Mouse (Mus musculus) embryonic facial prominence, embryonic 10.5 days (tissue): ENCODE measurements around the gene Dram1. TPM values are rescaled to one million over a fixed set of nuclear protein-coding genes. Genes with fewer than 3 reads are reported as not detected.
"Not testable (repeated sequence)": the region's sequence is repeated elsewhere in the genome, so short reads cannot be mapped to it uniquely, and the experiment has no call there.

Experiments used
- DNase-seq: peaks from one replicate; pipeline ENCODE4 v3.0.0-alpha.2; 2017; ENCODE audit warnings: low spot score
- H3K27ac ChIP-seq: fragments of 300-500 bp; sonication (generic); replicated peaks from 2 replicates; pipeline ENCODE4 v1.5.1; 2016; ENCODE audit warnings: mild to moderate bottlenecking
- H3K27me3 ChIP-seq: fragments of 300-500 bp; sonication (generic); replicated peaks from 2 replicates; pipeline ENCODE4 v1.6.1; 2016; ENCODE audit warnings: low read depth, mild to moderate bottlenecking; ENCODE audit not compliant: poor library complexity, severe bottlenecking
- H3K36me3 ChIP-seq: fragments of 300-500 bp; sonication (generic); replicated peaks from 2 replicates; pipeline ENCODE4 v1.6.1; 2016; ENCODE audit warnings: mild to moderate bottlenecking, moderate library complexity
- H3K4me1 ChIP-seq: fragments of 300-500 bp; sonication (generic); 2 replicates; pipeline ENCODE4 v1.6.1; 2016
- H3K4me3 ChIP-seq: fragments of 300-500 bp; sonication (generic); 2 replicates; pipeline ENCODE4 v1.5.1; 2016; ENCODE audit warnings: mild to moderate bottlenecking, moderate library complexity
- H3K9me3 ChIP-seq: fragments of 300-500 bp; sonication (generic); 2 replicates; pipeline ENCODE4 v1.6.1; 2016; ENCODE audit warnings: mild to moderate bottlenecking
- WGBS: fragments of 180-500 bp; shearing (Covaris S2); methylation state at CpG from one replicate; pipeline ENCODE4 v1.1.7; 2016; 5-methylcytosine and 5-hydroxymethylcytosine counted together
- polyA plus RNA-seq: library from polyadenylated mRNA; unstranded; fragments of >200 nt; fragmentation: Nextera tagmentation; extraction: Ambion mirVana; gene quantifications from 2 replicates; pipeline ENCODE4 v1.2.1, GENCODE M21; 2016

Dram1 gene
- polyA plus RNA-seq, 1 experiment from 2014 or later, result 0.29 TPM

- Histone ChIP-seq H3K4me3 (no peak overlapping the region), H3K4me1 (peaks cover 29% of the 10 kb centered on the region), H3K9me3 (no peaks in the 10 kb centered on the region), H3K27ac (no peak overlapping the region), H3K27me3 (no peaks in the 10 kb centered on the region), H3K36me3 (no peaks in the 10 kb centered on the region)
- no peak for DNase-seq
- WGBS, result 74% methylated on average over 6 of the region's 6 CpGs
Measured at GRCm38 (mm10) chr10:88382009-88382408, 3.1 kb upstream of the Dram1 start.

GRCm38 (mm10) chr10:88381286-88381685 is 2.4 kb upstream of the Dram1 start:
- WGBS, result 83% methylated on average over 4 of the region's 4 CpGs
- Histone ChIP-seq H3K27ac (no peak overlapping the region), H3K36me3 (no peaks in the 10 kb centered on the region), H3K9me3 (no peaks in the 10 kb centered on the region), H3K4me3 (no peak overlapping the region), H3K4me1 (peaks cover 28% of the 10 kb centered on the region), H3K27me3 (no peaks in the 10 kb centered on the region)
- no peak for DNase-seq

GRCm38 (mm10) chr10:88380430-88381060 is 1.7 kb upstream of the Dram1 start:
- 50% methylated on average over 14 of the region's 14 CpGs for WGBS
- peak overlapping the region; percentile 84 for H3K4me3 ChIP-seq
- H3K9me3 ChIP-seq, result no peaks in the 10 kb centered on the region
- no peaks in the 10 kb centered on the region for H3K36me3 ChIP-seq
- H3K27me3 ChIP-seq, result no peaks in the 10 kb centered on the region; the same call in 1 of the 2 replicates
- H3K4me1 ChIP-seq, result peaks cover 24% of the 10 kb centered on the region
- H3K27ac ChIP-seq, result no peak overlapping the region
- DNase-seq, result no peak

GRCm38 (mm10) chr10:88380002-88380401 is 1.1 kb upstream of the Dram1 start:
- Histone ChIP-seq H3K4me3 (peak overlapping the region; percentile 84), H3K36me3 (no peaks in the 10 kb centered on the region), H3K27me3 (no peaks in the 10 kb centered on the region; the same call in 1 of the 2 replicates), H3K9me3 (no peaks in the 10 kb centered on the region), H3K27ac (no peak overlapping the region), H3K4me1 (peaks cover 24% of the 10 kb centered on the region)
- 2% methylated on average over 11 of the region's 11 CpGs for whole genome bisulfite sequencing
- peak; percentile 35 for DNase-seq

- H3K4me1 ChIP-seq, result peaks cover 21% of the 10 kb centered on the region
- H3K27me3 ChIP-seq, result no peaks in the 10 kb centered on the region; the same call in 1 of the 2 replicates
- WGBS, result 78% methylated on average over 4 of the region's 4 CpGs
- no peaks in the 10 kb centered on the region for H3K36me3 ChIP-seq
- H3K9me3 ChIP-seq, result no peaks in the 10 kb centered on the region
- no peak overlapping the region for H3K4me3 ChIP-seq
- no peak overlapping the region for H3K27ac ChIP-seq
- no peak for DNase-seq
Measured at GRCm38 (mm10) chr10:88377666-88378065, 1.2 kb downstream of the Dram1 start.

GRCm38 (mm10) chr10:88376770-88377169 is 2.1 kb downstream of the Dram1 start:
- DNase-seq, result peak; percentile 87
- peaks cover 18% of the 10 kb centered on the region for H3K4me1 ChIP-seq
- WGBS, result 12% methylated on average over 11 of the region's 11 CpGs
- no peaks in the 10 kb centered on the region for H3K9me3 ChIP-seq
- H3K27ac ChIP-seq, result no peak overlapping the region
- H3K4me3 ChIP-seq, result no peak overlapping the region
- H3K27me3 ChIP-seq, result no peaks in the 10 kb centered on the region; the same call in 1 of the 2 replicates
- no peaks in the 10 kb centered on the region for H3K36me3 ChIP-seq

- Histone ChIP-seq H3K27me3 (no peaks in the 10 kb centered on the region; the same call in 1 of the 2 replicates), H3K9me3 (no peaks in the 10 kb centered on the region), H3K36me3 (no peaks in the 10 kb centered on the region), H3K27ac (no peak overlapping the region), H3K4me1 (peaks cover under 1% of the 10 kb centered on the region), H3K4me3 (no peak overlapping the region)
- 30% methylated on average over 10 of the region's 10 CpGs for WGBS
- no peak for DNase-seq
Measured at GRCm38 (mm10) chr10:88374984-88375383, 3.9 kb downstream of the Dram1 start.

- not testable (repeated sequence) for H3K27ac ChIP-seq, H3K4me3 ChIP-seq, DNase-seq, H3K9me3 ChIP-seq, H3K27me3 ChIP-seq, H3K4me1 ChIP-seq, H3K36me3 ChIP-seq
- WGBS, result 78% methylated on average over 2 of the region's 2 CpGs
Measured at GRCm38 (mm10) chr10:88372945-88373344, 5.9 kb downstream of the Dram1 start.

GRCm38 (mm10) chr10:88372436-88372835 is 6.4 kb downstream of the Dram1 start:
- WGBS, result 91% methylated on average over 4 of the region's 4 CpGs

GRCm38 (mm10) chr10:88371793-88372192 is 7.1 kb downstream of the Dram1 start:
- 4% methylated on average over 2 of the region's 2 CpGs for WGBS
- no peaks in the 10 kb centered on the region for H3K9me3 ChIP-seq
- DNase-seq, result no peak
- H3K4me3 ChIP-seq, result no peak overlapping the region
- H3K36me3 ChIP-seq, result no peaks in the 10 kb centered on the region
- H3K27ac ChIP-seq, result no peak overlapping the region
- H3K27me3 ChIP-seq, result no peaks in the 10 kb centered on the region; the same call in 1 of the 2 replicates
- H3K4me1 ChIP-seq, result no peaks in the 10 kb centered on the region

More at GRCm38 (mm10) chr10:88372436-88372835, 6.4 kb downstream of the Dram1 start:
- no peaks in the 10 kb centered on the region; the same call in 1 of the 2 replicates for H3K27me3 ChIP-seq
- no peak overlapping the region for H3K4me3 ChIP-seq
- H3K36me3 ChIP-seq, result no peaks in the 10 kb centered on the region
- no peaks in the 10 kb centered on the region for H3K4me1 ChIP-seq
- no peak overlapping the region for H3K27ac ChIP-seq
- H3K9me3 ChIP-seq, result no peaks in the 10 kb centered on the region
- DNase-seq, result no peak

- Histone ChIP-seq H3K27me3 (no peaks in the 10 kb centered on the region), H3K4me3 (no peak overlapping the region), H3K36me3 (no peaks in the 10 kb centered on the region), H3K4me1 (no peaks in the 10 kb centered on the region), H3K9me3 (no peaks in the 10 kb centered on the region), H3K27ac (no peak overlapping the region)
- WGBS, result 61% methylated on average over 4 of the region's 4 CpGs
- DNase-seq, result no peak
Measured at GRCm38 (mm10) chr10:88369233-88369632, 9.6 kb downstream of the Dram1 start.

GRCm38 (mm10) chr10:88364221-88364620 is 14.7 kb downstream of the Dram1 start:
- no peaks in the 10 kb centered on the region for H3K36me3 ChIP-seq
- no peaks in the 10 kb centered on the region for H3K27me3 ChIP-seq
- no peak overlapping the region for H3K27ac ChIP-seq
- H3K4me3 ChIP-seq, result no peak overlapping the region
- no peak for DNase-seq
- 83% methylated on average over 3 of the region's 3 CpGs for WGBS
- H3K9me3 ChIP-seq, result no peaks in the 10 kb centered on the region
- no peaks in the 10 kb centered on the region for H3K4me1 ChIP-seq

GRCm38 (mm10) chr10:88362218-88362617 is 16.7 kb downstream of the Dram1 start:
- peaks cover 3% of the 10 kb centered on the region; the same call in 1 of the 2 replicates for H3K9me3 ChIP-seq
- H3K4me1 ChIP-seq, result peaks cover under 1% of the 10 kb centered on the region
- H3K27ac ChIP-seq, result no peak overlapping the region
- no peak overlapping the region for H3K4me3 ChIP-seq
- H3K27me3 ChIP-seq, result peaks cover 15% of the 10 kb centered on the region
- WGBS, result 74% methylated on average over 1 of the region's 1 CpGs
- no peaks in the 10 kb centered on the region for H3K36me3 ChIP-seq
- DNase-seq, result no peak
